Mouse (Mus musculus) liver, embryonic 14.5 days (tissue): ENCODE measurements around the gene Gm10309.

Experiments
- CTCF ChIP-seq: IDR thresholded peaks from 2 replicates; pipeline ENCODE4 v1.5.1; 2016; ENCODE audit warnings: antibody characterized with exemption, low read depth, control low read depth
- EP300 ChIP-seq: IDR thresholded peaks from 2 replicates; pipeline ENCODE4 v1.6.1; 2016; ENCODE audit warnings: antibody characterized with exemption, low read depth

DNA sequence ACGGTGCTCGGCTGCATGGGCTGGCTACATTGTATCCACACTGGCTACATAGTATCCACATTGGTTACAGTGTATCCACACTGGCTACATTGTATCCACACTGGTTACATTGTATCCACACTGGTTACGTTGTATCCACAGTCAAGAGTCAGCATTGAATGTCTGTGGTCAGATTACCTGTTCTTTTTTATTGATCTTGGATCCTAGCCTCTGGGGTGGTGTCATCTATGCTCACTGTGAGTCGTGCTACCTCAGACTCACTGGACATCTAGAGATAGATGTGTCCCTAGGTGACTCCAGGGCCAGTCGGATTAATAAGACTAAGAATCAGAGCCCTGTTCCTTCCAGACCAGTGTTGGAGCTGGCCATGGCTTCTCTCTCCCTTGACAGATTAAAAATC is 34.9 kb downstream of the Gm10309 start:
- TF ChIP-seq CTCF = no peak
- no peak for TF ChIP-seq EP300
